Mouse (Mus musculus): ENCODE measurements around the gene Camk1d.

Gene Camk1d

GRCm38 (mm10) chr2:5709911-5710310 lies 4.4 kb downstream of the Camk1d start:
- no peak for DNase-seq (ENCODE audit: low read depth, low spot score)

GRCm38 (mm10) chr2:5707871-5708733 lies 6.2 kb downstream of the Camk1d start:
- DNase-seq (ENCODE audit: low read depth, low spot score), result no peak

- DNase-seq (ENCODE audit: low read depth, low spot score), result no peak
Measured at GRCm38 (mm10) chr2:5706618-5707017, 7.7 kb downstream of the Camk1d start.

- DNase-seq (ENCODE audit: low read depth, low spot score), result no peak
Measured at GRCm38 (mm10) chr2:5702370-5702769, 11.9 kb downstream of the Camk1d start.

GRCm38 (mm10) chr2:5700931-5701330 lies 13.4 kb downstream of the Camk1d start:
- no peak for DNase-seq (ENCODE audit: low read depth, low spot score)

- DNase-seq (ENCODE audit: low read depth, low spot score), result no peak
Measured at GRCm38 (mm10) chr2:5698451-5698850, 15.9 kb downstream of the Camk1d start.

- DNase-seq (ENCODE audit: low read depth, low spot score), result no peak
Measured at GRCm38 (mm10) chr2:5694094-5694493, 20.2 kb downstream of the Camk1d start.

GRCm38 (mm10) chr2:5691729-5692128 lies 22.6 kb downstream of the Camk1d start:
- DNase-seq (ENCODE audit: low read depth, low spot score), result no peak

GRCm38 (mm10) chr2:5683366-5683765 lies 30.9 kb downstream of the Camk1d start:
- DNase-seq (ENCODE audit: low read depth, low spot score), result no peak

- DNase-seq (ENCODE audit: low read depth, low spot score), result no peak
Measured at GRCm38 (mm10) chr2:5681909-5682308, 32.4 kb downstream of the Camk1d start.

GRCm38 (mm10) chr2:5681302-5681701 lies 33.0 kb downstream of the Camk1d start:
- no peak for DNase-seq (ENCODE audit: low read depth, low spot score)

GRCm38 (mm10) chr2:5679055-5679454 lies 35.3 kb downstream of the Camk1d start:
- DNase-seq (ENCODE audit: low read depth, low spot score), result no peak

- no peak for DNase-seq (ENCODE audit: low read depth, low spot score)
Measured at GRCm38 (mm10) chr2:5677472-5677871, 36.8 kb downstream of the Camk1d start.

- no peak for DNase-seq (ENCODE audit: low read depth, low spot score)
Measured at GRCm38 (mm10) chr2:5676786-5677185, 37.5 kb downstream of the Camk1d start.

- no peak for DNase-seq (ENCODE audit: low read depth, low spot score)
Measured at GRCm38 (mm10) chr2:5676143-5676483, 38.2 kb downstream of the Camk1d start.

GRCm38 (mm10) chr2:5675431-5676142 lies 38.7 kb downstream of the Camk1d start:
- DNase-seq (ENCODE audit: low read depth, low spot score), result no peak

- no peak for DNase-seq (ENCODE audit: low read depth, low spot score)
Measured at GRCm38 (mm10) chr2:5674512-5674911, 39.8 kb downstream of the Camk1d start.

GRCm38 (mm10) chr2:5673816-5674215 lies 40.5 kb downstream of the Camk1d start:
- no peak for DNase-seq (ENCODE audit: low read depth, low spot score)

GRCm38 (mm10) chr2:5672906-5673589 lies 41.3 kb downstream of the Camk1d start:
- no peak for DNase-seq (ENCODE audit: low read depth, low spot score)

GRCm38 (mm10) chr2:5670146-5670545 lies 44.2 kb downstream of the Camk1d start:
- no peak for DNase-seq (ENCODE audit: low read depth, low spot score)

GRCm38 (mm10) chr2:5669498-5670040 lies 44.7 kb downstream of the Camk1d start:
- no peak for DNase-seq (ENCODE audit: low read depth, low spot score)

GRCm38 (mm10) chr2:5668940-5669339 lies 45.4 kb downstream of the Camk1d start:
- DNase-seq (ENCODE audit: low read depth, low spot score), result no peak

Data from c-Kit-negative CD71-positive TER-119-positive erythroid progenitor cells, embryonic 14.5 days (primary cell).